Mouse (Mus musculus) adrenal gland, postnatal 36 days (tissue): ENCODE data around the gene Dlec1. TPM values are rescaled to one million over a fixed set of nuclear protein-coding genes. Genes with fewer than 3 reads are reported as not detected.

Experiments used
- DNase-seq, 2 experiments: peaks; one replicate each; pipeline ENCODE4 v3.0.0; 2021; ENCODE audit warnings: mixed read lengths in 1 of 2
- long read RNA-seq, 2 experiments: library from polyadenylated mRNA; stranded (forward); transcript quantifications; one replicate each; pipeline ENCODE4 v2.0.0; 2021; ENCODE audit warnings: borderline sequencing depth in 2 of 2
- total RNA-seq, 2 experiments: library from RNA; stranded (reverse); gene quantifications; 2 replicates each; pipeline ENCODE4 v1.2.3; 2021

The Dlec1 gene
- total RNA-seq, result 1 to 10 TPM; 1.7 to 2.3 TPM
- long read RNA-seq, experiment 1, result 0 reads
- long read RNA-seq, experiment 2, result 0 reads

GRCm38 (mm10) chr9:119101992-119102782 lies at the start of gene Dlec1:
Gene Dlec1 (plus strand): TSS chr9:119102478.
- DNase-seq, result peak; percentile 79 to 86

GRCm38 (mm10) chr9:119053964-119054576 lies 48.2 kb upstream of the Dlec1 start:
- no peak for DNase-seq

- no peak for DNase-seq
These were observed 46.9 kb upstream of the Dlec1 start for GRCm38 (mm10) chr9:119055336-119055735.

GRCm38 (mm10) chr9:119058245-119058644 lies 44.0 kb upstream of the Dlec1 start:
- no peak for DNase-seq

GRCm38 (mm10) chr9:119060701-119061100 lies 41.6 kb upstream of the Dlec1 start:
- DNase-seq, result no peak

- peak in 1 of 2 experiments; percentile 41 for DNase-seq
These were observed 39.1 kb upstream of the Dlec1 start for GRCm38 (mm10) chr9:119063036-119063644.

- no peak for DNase-seq
These were observed 38.0 kb upstream of the Dlec1 start for GRCm38 (mm10) chr9:119064296-119064695.

GRCm38 (mm10) chr9:119067601-119068000 lies 34.7 kb upstream of the Dlec1 start:
- peak; percentile 82 to 87 for DNase-seq

GRCm38 (mm10) chr9:119068266-119068665 lies 34.0 kb upstream of the Dlec1 start:
- DNase-seq, result no peak

GRCm38 (mm10) chr9:119070173-119070825 lies 32.0 kb upstream of the Dlec1 start:
- DNase-seq, result no peak

GRCm38 (mm10) chr9:119071786-119072185 lies 30.5 kb upstream of the Dlec1 start:
- peak in 1 of 2 experiments; percentile 48 for DNase-seq

- peak; percentile 35 to 62 for DNase-seq
These were observed 28.9 kb upstream of the Dlec1 start for GRCm38 (mm10) chr9:119073184-119073895.

GRCm38 (mm10) chr9:119075685-119076084 lies 26.6 kb upstream of the Dlec1 start:
- DNase-seq, result no peak

- no peak for DNase-seq
These were observed 22.1 kb upstream of the Dlec1 start for GRCm38 (mm10) chr9:119080040-119080675.

GRCm38 (mm10) chr9:119082039-119082438 lies 20.2 kb upstream of the Dlec1 start:
- no peak for DNase-seq

- DNase-seq, result no peak
These were observed 19.4 kb upstream of the Dlec1 start for GRCm38 (mm10) chr9:119082656-119083430.

- no peak for DNase-seq
These were observed 18.3 kb upstream of the Dlec1 start for GRCm38 (mm10) chr9:119083966-119084365.

GRCm38 (mm10) chr9:119086451-119086850 lies 15.8 kb upstream of the Dlec1 start:
- no peak for DNase-seq

GRCm38 (mm10) chr9:119087309-119087708 lies 15.0 kb upstream of the Dlec1 start:
- no peak for DNase-seq

GRCm38 (mm10) chr9:119088148-119088801 lies 14.0 kb upstream of the Dlec1 start:
- DNase-seq, result peak; percentile 94 to 96
